Mouse (Mus musculus): Measurements from ENCODE around the gene Mpzl1.

DNA sequence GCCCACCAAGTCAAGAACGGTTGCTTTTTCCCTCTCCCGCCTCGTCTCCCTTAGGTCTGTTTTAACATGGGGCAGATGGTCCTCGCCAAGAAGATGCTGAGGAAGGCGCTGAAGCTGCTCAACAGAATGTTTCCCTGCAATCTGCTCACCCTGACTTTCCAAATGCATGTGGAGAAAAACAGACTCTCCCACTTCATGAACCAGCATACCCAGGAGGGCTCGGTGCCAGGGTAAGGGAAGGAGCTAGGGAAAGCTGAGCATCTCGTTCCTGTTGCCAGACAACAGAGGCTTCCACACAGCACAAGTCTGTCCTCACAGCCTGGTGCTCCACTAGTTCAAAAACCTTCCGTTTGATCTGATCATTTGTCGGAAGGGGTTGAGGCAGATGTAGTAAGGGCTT is 75.3 kb downstream of the Mpzl1 start:
- TF ChIP-seq CTCF (IDR thresholded peaks at IDR 0.05; ENCODE audit: control insufficient read depth, insufficient read depth, low read length) (no peak), POLR2A (IDR thresholded peaks at IDR 0.05; ENCODE audit: borderline replicate concordance, control insufficient read depth, low read depth, low read length) (no peak)
